Mouse (Mus musculus) lung, adult 2 months (tissue): ENCODE results near the gene Zfp326.

Experiments used
- CTCF ChIP-seq: fragments of 200-500 bp; IDR thresholded peaks from 2 replicates; pipeline ENCODE4 v1.5.1; 2011; ENCODE audit warnings: mild to moderate bottlenecking, low read length, control low read depth; ENCODE audit not compliant: insufficient read depth
- POLR2A ChIP-seq: fragments of 200-500 bp; IDR thresholded peaks from 2 replicates; pipeline ENCODE4 v1.6.1; 2011; ENCODE audit warnings: low read depth, mild to moderate bottlenecking, control low read depth, low read length, borderline replicate concordance; ENCODE audit errors: extremely low read depth

GRCm38 (mm10) chr5:105847726-105848125 lies 28.6 kb upstream of the Zfp326 start:
- no peak for TF ChIP-seq CTCF
- TF ChIP-seq POLR2A, result no peak
